Mouse (Mus musculus) E14TG2a.4 (cell line): ENCODE measurements around the gene Adamts18.

ENCODE experiments used
- CTCF ChIP-seq: conservative IDR thresholded peaks from 2 replicates; pipeline ENCODE4 v1.5.1; 2014; ENCODE audit warnings: low read length
- NANOG ChIP-seq: IDR thresholded peaks from 2 replicates; pipeline ENCODE4 v1.6.1; 2014; ENCODE audit warnings: borderline replicate concordance, low read length, mixed read lengths
- POU5F1 ChIP-seq: IDR thresholded peaks from 2 replicates; pipeline ENCODE4 v1.6.1; 2014; ENCODE audit warnings: low read length, borderline replicate concordance

- TF ChIP-seq CTCF, result no peak
- TF ChIP-seq POU5F1, result no peak
- no peak for TF ChIP-seq NANOG
Observed at GRCm38 (mm10) chr8:113679361-113679760, 169.2 kb downstream of the Adamts18 start.
